Mouse (Mus musculus) lung, embryonic 14.5 days (tissue): ENCODE measurements around the gene Ppm1j. TPM values are rescaled to one million over a fixed set of nuclear protein-coding genes. Genes with fewer than 3 reads are reported as not detected.

ENCODE experiments used
- ATAC-seq: fragments of 200-750 bp; cut with Nextera tagmentation; 2 replicates; pipeline ENCODE4 v1.8.0; 2017; ENCODE audit warnings: mild to moderate bottlenecking, moderate TSS enrichment, moderate library complexity; ENCODE audit not compliant: insufficient read depth
- DNase-seq: peaks from one replicate; pipeline ENCODE4 v3.0.0-alpha.2; 2015
- H3K27ac ChIP-seq: fragments of 300-500 bp; sonication (generic); 2 replicates; pipeline ENCODE4 v1.5.1; 2014; ENCODE audit warnings: low read depth, mild to moderate bottlenecking, moderate library complexity
- H3K27me3 ChIP-seq: fragments of 300-500 bp; sonication (generic); 2 replicates; pipeline ENCODE4 v1.6.1; 2014; ENCODE audit warnings: low read length, control low read depth; ENCODE audit not compliant: insufficient read depth
- H3K36me3 ChIP-seq: fragments of 300-500 bp; sonication (generic); 2 replicates; pipeline ENCODE4 v1.6.1; 2014; ENCODE audit warnings: control low read depth; ENCODE audit not compliant: insufficient read depth
- H3K4me1 ChIP-seq: fragments of 300-500 bp; sonication (generic); 2 replicates; pipeline ENCODE4 v1.6.1; 2014; ENCODE audit warnings: antibody characterized with exemption, control low read depth; ENCODE audit not compliant: insufficient read depth
- H3K4me2 ChIP-seq: fragments of 300-500 bp; sonication (generic); 2 replicates; pipeline ENCODE4 v1.6.1; 2014; ENCODE audit warnings: mild to moderate bottlenecking
- H3K4me3 ChIP-seq: fragments of 300-500 bp; sonication (generic); 2 replicates; pipeline ENCODE4 v1.5.1; 2014; ENCODE audit warnings: low read depth, low read length
- H3K9ac ChIP-seq: fragments of 300-500 bp; sonication (generic); 2 replicates; pipeline ENCODE4 v1.6.1; 2014
- H3K9me3 ChIP-seq: fragments of 300-500 bp; sonication (generic); 2 replicates; pipeline ENCODE4 v1.6.1; 2016; ENCODE audit warnings: low read depth, low read length, control low read depth
- CTCF ChIP-seq: IDR thresholded peaks from 2 replicates; pipeline ENCODE4 v1.5.1; 2016; ENCODE audit warnings: antibody characterized with exemption, low read depth
- WGBS: fragments of 180-500 bp; shearing (Covaris S2); extraction: QIAGEN DNeasy Blood & Tissue Kit; methylation state at CpG from one replicate; pipeline ENCODE4 v1.1.7; 2014; 5-methylcytosine and 5-hydroxymethylcytosine counted together
- polyA plus RNA-seq: library from polyadenylated mRNA; unstranded; fragments of >200 nt; fragmentation: Nextera tagmentation; extraction: Ambion mirVana; gene quantifications from 2 replicates; pipeline ENCODE4 v1.2.1, GENCODE M21; 2014

The Ppm1j gene
- polyA plus RNA-seq, 1 experiment from 2014 or later, result 3.7 TPM

GRCm38 (mm10) chr3:104782061-104782681 lies 1.3 kb downstream of the Ppm1j start:
- ATAC-seq, result no peak
- Histone ChIP-seq H3K27ac (no peak overlapping the region), H3K36me3 (no peaks in the 10 kb centered on the region), H3K9me3 (no peaks in the 10 kb centered on the region), H3K4me1 (peaks cover 6% of the 10 kb centered on the region; the same call in 1 of the 2 replicates), H3K27me3 (peaks cover 65% of the 10 kb centered on the region), H3K4me2 (peak overlapping the region; percentile 97), H3K4me3 (peak overlapping the region; percentile 52), H3K9ac (0 out of 2 replicates have a peak overlapping the region, but pooled peaks have one; percentile 49)
- no peak for TF ChIP-seq CTCF
- 19% methylated on average over 12 of the region's 12 CpGs for WGBS
- DNase-seq, result peak; percentile 67

GRCm38 (mm10) chr3:104783971-104784500 lies 3.2 kb downstream of the Ppm1j start:
- no peak for TF ChIP-seq CTCF
- Histone ChIP-seq H3K4me2 (no peak overlapping the region; the same call in 1 of the 2 replicates), H3K9me3 (no peaks in the 10 kb centered on the region), H3K4me3 (no peak overlapping the region), H3K27me3 (peaks cover 46% of the 10 kb centered on the region), H3K36me3 (no peaks in the 10 kb centered on the region), H3K27ac (no peak overlapping the region), H3K4me1 (peaks cover 6% of the 10 kb centered on the region; the same call in 1 of the 2 replicates), H3K9ac (no peak overlapping the region)
- no peak for DNase-seq
- no peak for ATAC-seq
- WGBS, result 30% methylated on average over 14 of the region's 14 CpGs

- WGBS, result 79% methylated on average over 6 of the region's 6 CpGs
- Histone ChIP-seq H3K4me3 (no peak overlapping the region), H3K27me3 (peaks cover 34% of the 10 kb centered on the region), H3K4me2 (no peak overlapping the region), H3K9ac (no peak overlapping the region), H3K9me3 (no peaks in the 10 kb centered on the region), H3K36me3 (no peaks in the 10 kb centered on the region), H3K4me1 (peaks cover 6% of the 10 kb centered on the region; the same call in 1 of the 2 replicates), H3K27ac (no peak overlapping the region)
- DNase-seq (no peak), ATAC-seq (no peak)
- no peak for TF ChIP-seq CTCF
Measured at GRCm38 (mm10) chr3:104785284-104785683, 4.4 kb downstream of the Ppm1j start.

- Histone ChIP-seq H3K9me3 (no peaks in the 10 kb centered on the region), H3K27me3 (peaks cover 8% of the 10 kb centered on the region; the same call in 1 of the 2 replicates), H3K4me2 (peak within 1 kb of the TSS; percentile 80), H3K9ac (peak within 1 kb of the TSS; percentile 79), H3K27ac (peak within 1 kb of the TSS; percentile 88), H3K4me1 (peaks cover 15% of the 10 kb centered on the region), H3K36me3 (peaks cover 21% of the 10 kb centered on the region), H3K4me3 (peak within 1 kb of the TSS; percentile 64)
- no peak for DNase-seq
- TF ChIP-seq CTCF, result no peak
- 22% methylated on average over 3 of the region's 3 CpGs for whole genome bisulfite sequencing
- no peak for ATAC-seq
Measured at GRCm38 (mm10) chr3:104788075-104788474, 7.2 kb downstream of the Ppm1j start, which contains the start of gene Rhoc. Gene Rhoc, plus strand, starts transcription at chr3:104788375.

- H3K27me3 ChIP-seq, result peaks cover 1% of the 10 kb centered on the region; the same call in 1 of the 2 replicates
- H3K9ac ChIP-seq, result peak overlapping the region; percentile 79
- TF ChIP-seq CTCF, result peak; percentile 77
- peak overlapping the region; percentile 88 for H3K27ac ChIP-seq
- WGBS, result under 1% methylated on average over 49 of the region's 52 CpGs
- H3K9me3 ChIP-seq, result no peaks in the 10 kb centered on the region
- peaks cover 27% of the 10 kb centered on the region for H3K36me3 ChIP-seq
- ATAC-seq (peak; percentile 91), DNase-seq (peak; percentile 90)
- H3K4me2 ChIP-seq, result peak overlapping the region; percentile 80
- H3K4me1 ChIP-seq, result peaks cover 22% of the 10 kb centered on the region
- peak overlapping the region; percentile 64 for H3K4me3 ChIP-seq
Measured at GRCm38 (mm10) chr3:104788561-104789311, 7.9 kb downstream of the Ppm1j start.

GRCm38 (mm10) chr3:104789312-104789605 lies 8.4 kb downstream of the Ppm1j start:
- Histone ChIP-seq H3K4me2 (peak overlapping the region; percentile 80), H3K4me1 (peaks cover 27% of the 10 kb centered on the region), H3K9ac (peak overlapping the region; percentile 79), H3K27ac (peak overlapping the region; percentile 88), H3K27me3 (no peaks in the 10 kb centered on the region), H3K9me3 (no peaks in the 10 kb centered on the region), H3K4me3 (peak overlapping the region; percentile 64), H3K36me3 (peaks cover 32% of the 10 kb centered on the region)
- ATAC-seq, result peak; percentile 19
- WGBS, result 2% methylated on average over 10 of the region's 10 CpGs
- TF ChIP-seq CTCF, result no peak
- peak; percentile 62 for DNase-seq

GRCm38 (mm10) chr3:104789822-104790221 lies 9.0 kb downstream of the Ppm1j start:
- H3K4me1 ChIP-seq, result peaks cover 27% of the 10 kb centered on the region
- peaks cover 33% of the 10 kb centered on the region for H3K36me3 ChIP-seq
- ATAC-seq, result no peak
- peak overlapping the region; percentile 79 for H3K9ac ChIP-seq
- TF ChIP-seq CTCF, result no peak
- 17% methylated on average over 13 of the region's 13 CpGs for WGBS
- peak overlapping the region; percentile 80 for H3K4me2 ChIP-seq
- no peaks in the 10 kb centered on the region for H3K9me3 ChIP-seq
- no peaks in the 10 kb centered on the region for H3K27me3 ChIP-seq
- H3K4me3 ChIP-seq, result peak overlapping the region; percentile 64
- peak overlapping the region; percentile 88 for H3K27ac ChIP-seq
- DNase-seq, result peak; percentile 66
